Mouse (Mus musculus): Measurements from ENCODE around the gene Daam1.
A peak's percentile ranks its signal among the peaks of the same experiment; 100 is the strongest.

GRCm38 (mm10) chr12:71781220-71781619 is 49.7 kb upstream of the Daam1 start:
- no peak for TF ChIP-seq CTCF (IDR thresholded peaks at IDR 0.05)
- peak; percentile 74 for TF ChIP-seq EP300 (IDR thresholded peaks at IDR 0.05)

All from lung, postnatal 0 days (tissue).